Mouse (Mus musculus) intestine, embryonic 16.5 days (tissue): Measurements from ENCODE around the gene Arfip2. TPM values are rescaled to one million over a fixed set of nuclear protein-coding genes. Genes with fewer than 3 reads are reported as not detected.

Experiments used
- ATAC-seq: fragments of 200-750 bp; cut with Nextera tagmentation; 2 replicates; pipeline ENCODE4 v1.8.0; 2017; ENCODE audit warnings: moderate TSS enrichment, moderate library complexity
- H3K27ac ChIP-seq: fragments of 300-500 bp; sonication (generic); 2 replicates; pipeline ENCODE4 v1.5.1; 2014; ENCODE audit warnings: mild to moderate bottlenecking, low read length
- H3K27me3 ChIP-seq: fragments of 300-500 bp; sonication (generic); replicated peaks from 2 replicates; pipeline ENCODE4 v1.6.1; 2014; ENCODE audit warnings: low read length, control low read depth, mixed read lengths; ENCODE audit not compliant: control insufficient read depth, insufficient read depth
- H3K36me3 ChIP-seq: fragments of 300-500 bp; sonication (generic); 2 replicates; pipeline ENCODE4 v1.6.1; 2014; ENCODE audit warnings: low read length, control low read depth; ENCODE audit not compliant: control insufficient read depth, insufficient read depth
- H3K4me1 ChIP-seq: fragments of 300-500 bp; sonication (generic); 2 replicates; pipeline ENCODE4 v1.6.1; 2014; ENCODE audit warnings: low read length, control low read depth, mixed read lengths; ENCODE audit not compliant: control insufficient read depth, insufficient read depth
- H3K4me2 ChIP-seq: fragments of 300-500 bp; sonication (generic); 2 replicates; pipeline ENCODE4 v1.6.1; 2014; ENCODE audit warnings: low read depth, low read length, control low read depth
- H3K4me3 ChIP-seq: fragments of 300-500 bp; sonication (generic); 2 replicates; pipeline ENCODE4 v1.5.1; 2014; ENCODE audit warnings: mild to moderate bottlenecking, low read length
- H3K9ac ChIP-seq: fragments of 300-500 bp; sonication (generic); 2 replicates; pipeline ENCODE4 v1.6.1; 2014; ENCODE audit warnings: low read depth, low read length
- H3K9me3 ChIP-seq: fragments of 300-500 bp; sonication (generic); 2 replicates; pipeline ENCODE4 v1.6.1; 2016; ENCODE audit warnings: low read length, control low read depth; ENCODE audit not compliant: control insufficient read depth
- WGBS: fragments of 180-500 bp; shearing (Covaris S2); extraction: QIAGEN DNeasy Blood & Tissue Kit; methylation state at CpG from one replicate; pipeline ENCODE4 v1.1.7; 2014; 5-methylcytosine and 5-hydroxymethylcytosine counted together
- polyA plus RNA-seq: library from polyadenylated mRNA; unstranded; fragments of >200 nt; fragmentation: Nextera tagmentation; extraction: Ambion mirVana; gene quantifications from 2 replicates; pipeline ENCODE4 v1.2.1, GENCODE M21; 2015

Arfip2 gene
- polyA plus RNA-seq, 1 experiment from 2014 or later: 74.7 TPM

DNA sequence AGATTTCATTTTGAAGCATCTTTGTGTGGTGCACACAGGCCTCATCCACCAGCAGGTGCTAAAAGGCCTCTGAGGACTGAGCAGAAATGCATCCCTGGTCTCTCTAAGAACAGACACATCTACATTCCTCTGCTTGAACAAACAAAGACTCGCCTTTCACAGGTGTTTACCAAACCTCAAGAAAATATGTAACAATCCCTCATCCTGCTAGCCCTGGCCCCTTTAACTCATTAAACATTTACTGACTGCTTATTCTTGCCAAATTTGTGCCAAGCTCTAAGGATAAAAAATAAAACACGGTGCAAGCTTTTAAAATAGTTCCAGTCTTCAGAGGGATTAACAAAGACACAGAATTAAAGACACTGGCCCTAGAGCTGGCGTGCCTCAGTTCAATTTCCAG lies 20.5 kb downstream of the Arfip2 start:
- Histone ChIP-seq H3K9me3 (no peaks in the 10 kb centered on the region), H3K27ac (no peak overlapping the region), H3K4me3 (no peak overlapping the region), H3K9ac (no peak overlapping the region), H3K27me3 (no peaks in the 10 kb centered on the region), H3K4me2 (no peak overlapping the region), H3K4me1 (no peaks in the 10 kb centered on the region), H3K36me3 (peaks cover 12% of the 10 kb centered on the region; the same call in 1 of the 2 replicates)
- WGBS: 51% methylated on average over 3 of the region's 3 CpGs
- ATAC-seq: no peak

DNA sequence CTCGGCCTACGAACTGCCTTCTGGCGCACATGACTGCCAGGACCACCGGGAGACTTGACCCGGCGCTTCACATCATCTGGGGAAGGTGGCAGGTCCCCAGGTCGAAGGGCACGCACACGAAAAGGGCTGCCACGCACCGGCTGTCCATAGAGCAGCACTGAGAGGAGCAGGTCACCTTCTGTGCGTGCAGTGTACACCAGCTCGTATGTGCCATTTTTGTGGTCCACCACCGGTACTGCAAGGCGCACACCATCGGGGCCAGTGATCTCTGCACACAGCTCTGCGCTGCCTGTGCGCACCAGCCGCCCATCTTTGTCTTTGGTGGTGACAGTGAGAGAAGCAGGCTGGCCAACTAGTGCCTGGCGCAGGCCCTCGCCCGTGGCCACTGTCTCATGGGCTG lies 22.4 kb downstream of the Arfip2 start:
- Histone ChIP-seq H3K27me3 (no peaks in the 10 kb centered on the region), H3K4me3 (no peak overlapping the region), H3K9ac (no peak overlapping the region), H3K4me2 (no peak overlapping the region), H3K27ac (no peak overlapping the region), H3K9me3 (no peaks in the 10 kb centered on the region), H3K4me1 (no peaks in the 10 kb centered on the region), H3K36me3 (peaks cover 12% of the 10 kb centered on the region; the same call in 1 of the 2 replicates)
- WGBS: 95% methylated on average over 22 of the region's 22 CpGs
- ATAC-seq: no peak

DNA sequence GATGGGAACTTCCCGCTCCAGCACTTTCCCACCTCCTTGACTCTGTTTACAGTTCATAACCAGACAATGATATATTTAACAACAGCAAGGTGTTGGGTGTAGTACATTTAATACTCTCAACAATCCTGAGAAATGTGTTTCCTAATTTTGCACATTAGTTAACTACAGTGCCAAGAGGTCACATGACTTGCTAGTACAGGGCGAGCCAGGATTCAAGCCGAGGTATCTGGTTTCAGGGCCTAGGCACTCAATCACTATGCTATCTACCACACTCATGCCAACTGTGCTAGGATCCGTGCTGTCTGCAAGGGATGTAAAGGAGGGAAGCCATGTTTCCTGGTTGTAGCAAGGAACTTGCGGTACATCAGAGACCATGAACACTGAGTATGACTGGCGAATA lies 23.7 kb downstream of the Arfip2 start:
- Histone ChIP-seq H3K27me3 (no peaks in the 10 kb centered on the region), H3K4me1 (no peaks in the 10 kb centered on the region), H3K4me3 (no peak overlapping the region), H3K9ac (no peak overlapping the region), H3K36me3 (peaks cover 12% of the 10 kb centered on the region; the same call in 1 of the 2 replicates), H3K9me3 (no peaks in the 10 kb centered on the region), H3K27ac (no peak overlapping the region), H3K4me2 (no peak overlapping the region)
- 80% methylated on average over 6 of the region's 6 CpGs for WGBS
- no peak for ATAC-seq

DNA sequence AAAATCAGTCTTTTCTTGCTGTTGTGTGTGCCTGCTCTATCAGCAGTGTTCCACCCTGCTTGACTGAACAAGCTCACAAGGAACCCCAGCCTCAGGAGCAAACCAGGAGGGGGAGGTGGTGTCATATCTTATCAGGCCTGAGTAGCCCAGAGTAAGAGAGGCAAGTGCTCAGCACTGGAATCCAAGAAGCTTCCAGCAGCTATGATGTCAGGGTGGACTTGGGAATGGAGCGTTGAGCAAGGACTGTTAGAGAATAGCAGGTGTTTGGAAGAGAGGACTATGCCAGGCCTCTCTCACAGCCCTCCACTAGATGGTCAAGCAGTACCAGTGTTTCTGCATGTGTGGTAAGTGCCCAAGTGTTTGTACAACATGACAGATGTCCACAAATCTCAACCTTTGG lies 24.5 kb downstream of the Arfip2 start:
- Histone ChIP-seq H3K27ac (no peak overlapping the region), H3K4me1 (no peaks in the 10 kb centered on the region), H3K27me3 (no peaks in the 10 kb centered on the region), H3K9me3 (no peaks in the 10 kb centered on the region), H3K9ac (no peak overlapping the region), H3K4me2 (no peak overlapping the region), H3K4me3 (no peak overlapping the region), H3K36me3 (peaks cover 20% of the 10 kb centered on the region)
- WGBS: 67% methylated on average over 1 of the region's 1 CpGs
- 0 out of 2 replicates have a peak, but pooled peaks have one; percentile 42 for ATAC-seq

DNA sequence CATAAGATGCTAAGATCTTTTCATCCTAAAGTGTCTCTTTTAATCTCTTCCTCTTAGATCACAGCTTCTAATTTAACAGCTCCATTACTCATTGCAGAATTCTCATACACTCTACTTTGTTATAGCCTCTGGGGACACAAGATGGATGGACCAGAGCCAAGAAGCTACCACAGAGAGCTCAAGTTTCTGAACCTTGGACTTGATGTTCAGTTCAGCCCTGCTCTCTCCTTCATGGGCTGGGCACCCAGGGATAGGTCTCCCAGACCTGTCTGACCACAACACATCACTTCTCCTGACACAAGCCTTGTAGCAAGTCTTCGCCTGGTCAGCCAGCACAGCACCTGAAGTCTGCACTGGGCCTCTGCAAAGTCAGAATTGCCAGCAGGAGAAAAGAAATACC lies 25.8 kb downstream of the Arfip2 start:
- H3K27ac ChIP-seq: no peak overlapping the region
- H3K27me3 ChIP-seq: no peaks in the 10 kb centered on the region
- ATAC-seq: no peak
- no peaks in the 10 kb centered on the region for H3K9me3 ChIP-seq
- no peak overlapping the region for H3K4me3 ChIP-seq
- no peak overlapping the region for H3K4me2 ChIP-seq
- H3K9ac ChIP-seq: no peak overlapping the region
- H3K36me3 ChIP-seq: peaks cover 24% of the 10 kb centered on the region
- no peaks in the 10 kb centered on the region for H3K4me1 ChIP-seq
- 86% methylated on average over 1 of the region's 1 CpGs for whole genome bisulfite sequencing

DNA sequence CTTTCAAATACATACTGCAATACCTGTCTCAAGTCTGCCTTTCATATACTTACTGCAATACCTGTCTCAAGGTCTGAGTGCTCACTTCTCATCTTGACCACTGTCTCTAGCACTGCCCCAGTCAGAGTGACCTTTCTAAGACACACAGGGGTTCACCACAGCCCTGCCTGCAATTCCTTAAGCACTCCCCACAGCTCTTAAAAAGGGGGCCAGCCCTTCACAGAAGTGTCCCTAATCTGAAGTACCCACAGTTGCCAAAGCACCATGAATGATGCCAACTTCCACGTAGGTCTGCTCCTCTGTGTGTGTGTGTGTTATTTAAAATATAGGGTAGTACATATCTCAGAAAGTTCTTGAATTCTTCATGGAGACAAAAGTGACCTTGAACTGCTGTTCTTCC lies 28.4 kb downstream of the Arfip2 start:
- ATAC-seq: no peak
- no peak overlapping the region for H3K4me3 ChIP-seq
- H3K4me2 ChIP-seq: no peak overlapping the region
- H3K36me3 ChIP-seq: peaks cover 12% of the 10 kb centered on the region
- H3K4me1 ChIP-seq: no peaks in the 10 kb centered on the region
- H3K9ac ChIP-seq: no peak overlapping the region
- WGBS: 91% methylated on average over 1 of the region's 1 CpGs
- H3K27ac ChIP-seq: no peak overlapping the region
- H3K27me3 ChIP-seq: no peaks in the 10 kb centered on the region
- H3K9me3 ChIP-seq: no peaks in the 10 kb centered on the region

DNA sequence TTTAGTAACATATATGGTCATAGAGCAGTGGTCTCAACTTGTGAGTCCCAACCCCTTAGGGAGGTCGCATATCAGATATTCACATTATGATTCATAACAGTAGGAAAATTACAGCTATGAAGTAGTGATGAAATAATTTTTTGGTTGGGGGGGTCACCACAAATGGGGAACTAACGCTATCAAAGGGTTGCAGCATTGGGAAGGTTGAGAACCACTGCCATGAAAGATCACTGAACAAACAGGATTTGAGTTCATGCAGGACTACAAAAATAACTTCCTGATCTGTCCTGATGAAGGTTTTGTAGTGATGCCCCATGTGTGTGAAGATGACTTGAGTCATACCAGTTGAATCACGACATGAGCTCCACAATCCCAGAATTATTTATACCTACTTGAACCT lies 31.7 kb downstream of the Arfip2 start:
- WGBS: 82% methylated on average over 3 of the region's 3 CpGs
- H3K4me3 ChIP-seq: no peak overlapping the region
- H3K36me3 ChIP-seq: peaks cover 12% of the 10 kb centered on the region

DNA sequence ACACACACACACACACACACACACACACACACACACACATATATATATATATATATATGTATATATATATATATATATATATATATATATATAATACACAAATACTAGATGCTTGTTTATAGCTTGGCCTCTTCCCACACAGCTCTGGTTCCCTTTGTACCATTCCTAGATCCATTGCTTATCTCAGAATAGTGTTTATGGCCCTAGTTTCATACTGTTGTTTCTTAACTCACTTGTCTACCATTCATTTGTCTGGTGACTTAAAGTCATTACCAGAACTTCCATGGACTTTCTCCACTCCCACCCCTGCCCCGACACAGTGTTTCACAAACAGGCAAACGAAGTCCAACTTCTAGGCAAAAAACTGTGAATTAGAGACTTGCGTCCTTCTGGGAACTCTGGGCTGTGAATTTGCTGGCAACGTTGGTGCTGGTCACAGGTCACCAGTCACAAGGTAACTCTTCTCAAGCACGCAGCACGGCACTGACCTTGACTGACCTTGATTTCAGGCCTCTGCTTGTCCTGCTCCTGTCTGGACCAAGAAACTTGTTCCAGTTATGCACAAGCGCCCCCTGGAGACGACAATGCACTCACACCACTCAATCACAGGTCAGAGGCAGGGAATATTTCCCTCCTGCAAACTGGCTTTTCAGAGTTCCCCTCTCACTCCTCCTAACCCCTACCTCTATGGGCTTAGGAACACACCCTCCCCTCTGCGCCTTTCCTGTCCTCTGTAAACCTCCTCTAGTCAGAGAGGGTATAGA lies 37.2 kb downstream of the Arfip2 start:
- Histone ChIP-seq H3K4me3 (no peak overlapping the region), H3K4me1 (no peaks in the 10 kb centered on the region), H3K36me3 (no peaks in the 10 kb centered on the region), H3K9me3 (peaks cover 5% of the 10 kb centered on the region; the same call in 1 of the 2 replicates), H3K9ac (no peak overlapping the region), H3K4me2 (no peak overlapping the region), H3K27me3 (no peaks in the 10 kb centered on the region), H3K27ac (no peak overlapping the region)
- WGBS: 35% methylated on average over 9 of the region's 9 CpGs
- peak; percentile 76 for ATAC-seq

More for the DNA sequence above, 31.7 kb downstream of the Arfip2 start:
- no peak overlapping the region for H3K27ac ChIP-seq
- no peak overlapping the region for H3K9ac ChIP-seq
- H3K27me3 ChIP-seq: no peaks in the 10 kb centered on the region
- ATAC-seq: no peak
- no peak overlapping the region for H3K4me2 ChIP-seq
- H3K9me3 ChIP-seq: peaks cover 5% of the 10 kb centered on the region; the same call in 1 of the 2 replicates
- no peaks in the 10 kb centered on the region for H3K4me1 ChIP-seq

DNA sequence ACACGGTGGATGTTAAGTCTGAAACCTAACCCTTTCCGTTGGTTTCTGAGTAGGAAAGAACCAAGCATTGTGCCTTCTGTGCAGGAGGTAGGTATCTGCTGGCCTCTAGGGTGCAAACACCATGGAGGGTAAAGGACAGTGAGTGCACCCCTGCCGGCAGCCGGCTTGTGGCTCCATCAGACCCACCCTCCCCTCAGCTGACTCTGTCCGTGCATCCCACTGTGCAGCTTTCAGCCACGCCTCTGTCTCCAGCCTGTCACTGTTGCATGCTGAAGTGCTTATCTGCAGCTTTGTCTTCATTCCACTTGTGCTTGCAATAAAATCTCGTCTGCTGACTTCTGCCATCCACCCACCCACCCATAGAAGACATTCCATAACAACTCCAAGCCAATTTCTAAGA lies 50.1 kb downstream of the Arfip2 start:
- ATAC-seq: peak; percentile 46; the same call in 1 of the 2 replicates
- no peak overlapping the region for H3K27ac ChIP-seq
- H3K4me2 ChIP-seq: no peak overlapping the region
- no peak overlapping the region for H3K4me3 ChIP-seq
- H3K36me3 ChIP-seq: no peaks in the 10 kb centered on the region
- no peaks in the 10 kb centered on the region for H3K27me3 ChIP-seq
- H3K4me1 ChIP-seq: no peaks in the 10 kb centered on the region
- no peak overlapping the region for H3K9ac ChIP-seq
- no peaks in the 10 kb centered on the region for H3K9me3 ChIP-seq
- WGBS: 35% methylated on average over 7 of the region's 7 CpGs
